Mouse (Mus musculus) heart, embryonic 10.5 days (tissue): Measurements from ENCODE around the gene Calm5. TPM values are rescaled to one million over a fixed set of nuclear protein-coding genes. Genes with fewer than 3 reads are reported as not detected.
"Not testable (repeated sequence)": the region's sequence is repeated elsewhere in the genome, so short reads cannot be mapped to it uniquely, and the experiment has no call there.

Source experiments
- DNase-seq: peaks from one replicate; pipeline ENCODE4 v3.0.0-alpha.2; 2017; ENCODE audit warnings: low spot score
- H3K27ac ChIP-seq: fragments of 300-500 bp; sonication (generic); 2 replicates; pipeline ENCODE4 v1.5.1; 2016; ENCODE audit warnings: mild to moderate bottlenecking
- H3K27me3 ChIP-seq: fragments of 300-500 bp; sonication (generic); 2 replicates; pipeline ENCODE4 v1.6.1; 2016; ENCODE audit warnings: mild to moderate bottlenecking; ENCODE audit not compliant: poor library complexity, insufficient read depth, severe bottlenecking
- H3K36me3 ChIP-seq: fragments of 300-500 bp; sonication (generic); 2 replicates; pipeline ENCODE4 v1.6.1; 2016; ENCODE audit warnings: mild to moderate bottlenecking, moderate library complexity
- H3K4me1 ChIP-seq: fragments of 300-500 bp; sonication (generic); 2 replicates; pipeline ENCODE4 v1.6.1; 2016; ENCODE audit warnings: mild to moderate bottlenecking
- H3K4me3 ChIP-seq: fragments of 300-500 bp; sonication (generic); 2 replicates; pipeline ENCODE4 v1.5.1; 2016; ENCODE audit warnings: mild to moderate bottlenecking, moderate library complexity
- H3K9me3 ChIP-seq: fragments of 300-500 bp; sonication (generic); 2 replicates; pipeline ENCODE4 v1.6.1; 2016; ENCODE audit warnings: mild to moderate bottlenecking, moderate library complexity
- WGBS: fragments of 180-500 bp; shearing (Covaris S2); methylation state at CpG from one replicate; pipeline ENCODE4 v1.1.7; 2016; 5-methylcytosine and 5-hydroxymethylcytosine counted together
- polyA plus RNA-seq: library from polyadenylated mRNA; unstranded; fragments of >200 nt; fragmentation: Nextera tagmentation; extraction: Ambion mirVana; gene quantifications from 2 replicates; pipeline ENCODE4 v1.2.1, GENCODE M21; 2016

Gene Calm5
- polyA plus RNA-seq, 1 experiment from 2014 or later, result not detected

DNA sequence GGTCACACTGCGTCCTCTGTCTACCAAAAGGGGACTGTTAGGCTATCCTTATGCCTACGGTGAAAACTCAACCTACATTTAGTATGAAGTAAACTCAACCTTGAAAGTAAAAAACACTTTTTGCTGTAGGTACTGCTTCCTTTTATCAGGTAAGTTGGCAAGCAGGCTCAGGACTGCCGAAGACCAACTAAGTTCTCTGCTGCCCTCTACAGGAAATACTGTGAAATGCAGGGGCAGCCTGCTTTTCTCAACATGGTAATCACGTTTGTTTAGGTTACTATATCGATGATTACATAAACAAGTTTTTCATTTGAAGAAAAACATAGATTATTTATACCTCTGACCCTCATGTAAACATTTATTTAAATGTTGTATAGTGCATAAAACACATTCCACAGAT lies 42.9 kb downstream of the Calm5 start:
- H3K27me3 ChIP-seq, result no peaks in the 10 kb centered on the region
- DNase-seq, result no peak
- peaks cover 9% of the 10 kb centered on the region for H3K36me3 ChIP-seq
- H3K4me1 ChIP-seq, result 0 out of 2 replicates have a peak, but pooled peaks cover 14% of the 10 kb centered on the region
- 39% methylated on average over 5 of the region's 5 CpGs for WGBS
- no peak overlapping the region for H3K4me3 ChIP-seq
- no peak overlapping the region for H3K27ac ChIP-seq
- H3K9me3 ChIP-seq, result no peaks in the 10 kb centered on the region

DNA sequence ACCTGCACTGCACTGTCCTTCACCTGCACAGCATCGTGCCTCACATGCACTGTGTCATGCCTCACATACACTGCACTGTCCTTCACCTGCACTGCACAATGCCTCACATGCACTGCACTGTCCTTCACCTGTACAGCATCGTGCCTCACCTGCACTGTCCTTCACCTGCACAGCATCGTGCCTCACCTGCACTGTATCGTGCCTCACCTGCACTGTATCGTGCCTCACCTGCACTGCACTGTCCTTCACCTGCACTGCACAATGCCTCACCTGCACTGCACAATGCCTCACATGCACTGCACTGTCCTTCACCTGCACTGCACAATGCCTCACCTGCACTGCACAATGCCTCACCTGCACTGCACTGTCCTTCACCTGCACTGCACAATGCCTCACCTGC lies 44.2 kb downstream of the Calm5 start:
- 0 out of 2 replicates have a peak, but pooled peaks cover 12% of the 10 kb centered on the region for H3K4me1 ChIP-seq
- H3K4me3 ChIP-seq, H3K36me3 ChIP-seq, H3K9me3 ChIP-seq, H3K27me3 ChIP-seq, DNase-seq, H3K27ac ChIP-seq: not testable (repeated sequence)
- 85% methylated on average over 5 of the region's 5 CpGs for WGBS

DNA sequence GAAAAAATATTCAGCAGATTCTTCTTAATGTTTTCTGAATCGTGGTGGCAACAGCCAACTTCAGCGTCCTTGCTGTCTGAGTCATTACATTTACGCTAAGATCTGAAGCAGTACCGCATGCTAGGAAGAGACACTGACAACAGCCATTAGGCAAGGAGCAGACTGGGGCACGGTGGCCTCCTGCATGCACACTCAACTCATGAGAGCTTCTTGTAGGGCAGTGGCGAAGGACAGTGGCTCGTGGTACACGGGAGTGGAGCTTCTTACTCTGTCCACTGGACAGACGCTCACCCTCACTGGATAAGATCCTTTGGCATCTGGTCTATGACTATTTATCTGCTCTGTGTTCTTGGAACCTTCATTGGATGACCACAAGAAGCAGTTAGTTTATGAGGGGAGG lies 45.3 kb downstream of the Calm5 start:
- 92% methylated on average over 9 of the region's 9 CpGs for WGBS
- H3K36me3 ChIP-seq, result peaks cover 12% of the 10 kb centered on the region
- no peak overlapping the region for H3K27ac ChIP-seq
- H3K4me3 ChIP-seq, result no peak overlapping the region
- 0 out of 2 replicates have a peak, but pooled peaks cover 5% of the 10 kb centered on the region for H3K4me1 ChIP-seq
- no peaks in the 10 kb centered on the region for H3K27me3 ChIP-seq
- DNase-seq, result no peak
- H3K9me3 ChIP-seq, result no peaks in the 10 kb centered on the region

Other genes starting within 250 kb of the Calm5 start
- gene Fam208b, start 243.1 kb upstream of the Calm5 start, polyA plus RNA-seq, result 13.5 and 15.9 TPM in 2 replicates
- 6.8 and 9.4 TPM in 2 replicates for gene Asb13, start 220.1 kb upstream of the Calm5 start, polyA plus RNA-seq
- gene Calml3, start 49.9 kb upstream of the Calm5 start, polyA plus RNA-seq, result not detected in 2 replicates
- gene Calm4, start 16.4 kb upstream of the Calm5 start, polyA plus RNA-seq, result not detected in 2 replicates
- gene Net1, start 64.0 kb downstream of the Calm5 start, polyA plus RNA-seq, result 53.7 and 72.9 TPM in 2 replicates
- not detected in 2 replicates for gene Tubal3, start 64.1 kb downstream of the Calm5 start, polyA plus RNA-seq
- gene Ucn3, start 91.2 kb downstream of the Calm5 start, polyA plus RNA-seq, result not detected in 2 replicates
- gene Akr1c14, start 194.8 kb downstream of the Calm5 start, polyA plus RNA-seq, result 0.92 and 2.0 TPM in 2 replicates